Mouse (Mus musculus) limb, embryonic 13.5 days (tissue): Measurements from ENCODE around the gene Cops4. TPM values are rescaled to one million over a fixed set of nuclear protein-coding genes. Genes with fewer than 3 reads are reported as not detected.

ENCODE experiments used
- ATAC-seq: fragments of 200-750 bp; cut with Nextera tagmentation; 2 replicates; pipeline ENCODE4 v1.8.0; 2017; ENCODE audit warnings: low read depth, moderate number of reproducible peaks, moderate TSS enrichment; ENCODE audit not compliant: low FRiP score
- H3K27ac ChIP-seq: fragments of 300-500 bp; sonication (generic); 2 replicates; pipeline ENCODE4 v1.5.1; 2015; ENCODE audit warnings: inconsistent platforms, mild to moderate bottlenecking, moderate library complexity
- H3K27me3 ChIP-seq: fragments of 300-500 bp; sonication (generic); 2 replicates; pipeline ENCODE4 v1.6.1; 2015; ENCODE audit warnings: mild to moderate bottlenecking, inconsistent platforms
- H3K36me3 ChIP-seq: fragments of 300-500 bp; sonication (generic); 2 replicates; pipeline ENCODE4 v1.6.1; 2015; ENCODE audit warnings: inconsistent platforms, mild to moderate bottlenecking, moderate library complexity
- H3K4me1 ChIP-seq: fragments of 300-500 bp; sonication (generic); 2 replicates; pipeline ENCODE4 v1.6.1; 2015; ENCODE audit warnings: inconsistent platforms
- H3K4me2 ChIP-seq: fragments of 300-500 bp; sonication (generic); replicated peaks from 2 replicates; pipeline ENCODE4 v1.6.1; 2015; ENCODE audit warnings: inconsistent platforms, mild to moderate bottlenecking, moderate library complexity
- H3K4me3 ChIP-seq: fragments of 300-500 bp; sonication (generic); 2 replicates; pipeline ENCODE4 v1.5.1; 2015; ENCODE audit warnings: moderate library complexity, mild to moderate bottlenecking, inconsistent platforms
- H3K9ac ChIP-seq: fragments of 300-500 bp; sonication (generic); 2 replicates; pipeline ENCODE4 v1.6.1; 2015; ENCODE audit warnings: mild to moderate bottlenecking, inconsistent platforms
- H3K9me3 ChIP-seq: fragments of 300-500 bp; sonication (generic); 2 replicates; pipeline ENCODE4 v1.6.1; 2016; ENCODE audit warnings: inconsistent platforms
- WGBS: fragments of 180-500 bp; shearing (Covaris S2); methylation state at CpG from one replicate; pipeline ENCODE4 v1.1.7; 2015; 5-methylcytosine and 5-hydroxymethylcytosine counted together
- polyA plus RNA-seq: library from polyadenylated mRNA; unstranded; fragments of >200 nt; fragmentation: Nextera tagmentation; extraction: Ambion mirVana; gene quantifications from 2 replicates; pipeline ENCODE4 v1.2.1, GENCODE M21; 2015

Cops4 gene
- polyA plus RNA-seq, 1 experiment from 2014 or later = 225 TPM

DNA sequence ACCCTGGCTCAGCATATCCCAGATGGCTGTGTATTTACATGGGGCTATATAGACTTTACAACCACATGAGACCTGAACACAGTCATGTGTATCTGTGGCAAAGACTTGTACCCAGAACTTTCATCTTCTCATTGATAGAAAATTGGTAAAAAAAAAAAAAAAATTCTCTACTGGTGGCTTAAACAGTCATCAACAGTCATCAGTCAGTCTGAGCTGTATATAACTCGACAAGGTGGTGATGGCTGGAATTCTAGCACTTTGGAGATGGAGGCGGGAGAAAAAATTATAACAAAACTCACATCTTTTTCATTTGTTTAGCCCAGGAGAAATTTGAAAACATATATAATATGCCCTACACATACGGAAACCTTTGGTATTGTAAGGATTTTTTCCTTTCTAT is 50.7 kb downstream of the Cops4 start:
- Histone ChIP-seq H3K9ac (no peak overlapping the region), H3K36me3 (no peaks in the 10 kb centered on the region), H3K27me3 (peaks cover 4% of the 10 kb centered on the region; the same call in 1 of the 2 replicates), H3K4me1 (no peaks in the 10 kb centered on the region), H3K27ac (no peak overlapping the region), H3K4me2 (no peak overlapping the region), H3K4me3 (no peak overlapping the region), H3K9me3 (no peaks in the 10 kb centered on the region)
- WGBS = 90% methylated on average over 3 of the region's 3 CpGs
- no peak for ATAC-seq

DNA sequence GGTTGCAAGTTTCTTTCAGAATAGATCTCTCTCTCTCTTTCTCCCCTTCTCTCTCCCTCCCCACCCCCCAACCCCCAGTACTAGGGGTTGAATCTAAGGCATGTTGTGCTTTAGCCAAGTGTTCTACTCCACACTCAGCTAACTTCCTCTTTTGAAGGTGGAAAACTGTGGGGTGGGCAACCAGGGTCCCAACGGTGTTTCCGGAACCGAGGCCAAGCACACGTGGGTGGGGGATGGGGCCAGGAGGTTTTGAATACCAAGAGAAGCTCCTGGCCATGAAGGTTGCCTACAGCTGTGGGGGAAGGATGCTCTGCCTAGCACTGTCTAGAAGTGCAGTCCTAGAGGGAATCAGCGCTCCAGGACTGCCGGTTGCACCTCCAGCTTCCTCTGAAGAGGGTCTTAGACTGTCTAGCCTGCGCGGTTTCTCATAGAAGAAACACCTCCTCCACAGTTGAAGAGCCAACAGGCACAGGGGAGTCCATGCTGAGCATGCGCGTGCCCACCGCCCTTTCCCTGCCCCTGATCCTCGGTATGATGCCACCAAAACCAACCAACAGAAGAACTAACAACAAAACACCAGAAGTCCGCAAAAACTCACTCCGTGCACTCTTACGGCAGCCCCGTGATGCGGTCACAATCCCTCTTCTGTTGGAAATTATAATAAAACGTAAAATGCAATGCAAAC is 51.3 kb downstream of the Cops4 start:
- H3K27me3 ChIP-seq = peaks cover 4% of the 10 kb centered on the region; the same call in 1 of the 2 replicates
- 74% methylated on average over 18 of the region's 18 CpGs for WGBS
- no peak overlapping the region for H3K4me3 ChIP-seq
- H3K9ac ChIP-seq = no peak overlapping the region
- no peak overlapping the region for H3K4me2 ChIP-seq
- ATAC-seq = no peak
- H3K9me3 ChIP-seq = no peaks in the 10 kb centered on the region
- no peaks in the 10 kb centered on the region for H3K4me1 ChIP-seq
- H3K36me3 ChIP-seq = no peaks in the 10 kb centered on the region
- no peak overlapping the region for H3K27ac ChIP-seq

DNA sequence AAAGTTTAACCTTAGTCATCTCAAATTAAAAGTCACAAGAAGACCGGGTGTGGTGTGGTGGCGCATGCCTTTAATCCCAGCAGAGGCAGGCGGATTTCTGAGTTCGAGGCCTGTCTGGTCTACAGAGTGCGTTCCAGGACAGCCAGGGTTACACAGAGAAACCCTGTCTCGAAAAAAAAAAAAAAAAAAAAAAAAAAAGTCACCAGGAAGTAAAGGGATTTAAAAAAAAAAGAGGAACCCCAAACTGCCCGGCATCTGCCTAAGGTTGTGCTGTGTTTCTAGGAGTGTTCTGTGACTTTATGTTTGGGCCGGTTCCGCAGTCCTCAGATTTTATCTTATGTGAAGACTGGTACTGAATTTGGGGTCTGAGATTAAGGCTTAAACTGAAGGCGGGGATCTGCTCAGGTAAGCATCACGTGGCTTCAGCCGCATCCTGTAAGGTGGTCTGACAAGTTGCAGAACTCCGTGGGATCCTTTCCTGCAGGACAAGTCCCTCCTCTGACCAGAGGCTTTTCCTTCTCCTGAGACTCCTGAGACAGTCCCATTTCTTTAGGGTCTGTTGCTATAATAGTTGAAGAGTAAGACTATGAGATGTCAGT is 52.0 kb downstream of the Cops4 start:
- H3K4me3 ChIP-seq = no peak overlapping the region
- no peaks in the 10 kb centered on the region for H3K36me3 ChIP-seq
- no peak overlapping the region for H3K27ac ChIP-seq
- no peak for ATAC-seq
- no peaks in the 10 kb centered on the region for H3K4me1 ChIP-seq
- H3K27me3 ChIP-seq = peaks cover 4% of the 10 kb centered on the region; the same call in 1 of the 2 replicates
- no peaks in the 10 kb centered on the region for H3K9me3 ChIP-seq
- H3K4me2 ChIP-seq = 0 out of 2 replicates have a peak overlapping the region, but pooled peaks have one; percentile 16
- H3K9ac ChIP-seq = no peak overlapping the region
- WGBS = 72% methylated on average over 13 of the region's 13 CpGs

DNA sequence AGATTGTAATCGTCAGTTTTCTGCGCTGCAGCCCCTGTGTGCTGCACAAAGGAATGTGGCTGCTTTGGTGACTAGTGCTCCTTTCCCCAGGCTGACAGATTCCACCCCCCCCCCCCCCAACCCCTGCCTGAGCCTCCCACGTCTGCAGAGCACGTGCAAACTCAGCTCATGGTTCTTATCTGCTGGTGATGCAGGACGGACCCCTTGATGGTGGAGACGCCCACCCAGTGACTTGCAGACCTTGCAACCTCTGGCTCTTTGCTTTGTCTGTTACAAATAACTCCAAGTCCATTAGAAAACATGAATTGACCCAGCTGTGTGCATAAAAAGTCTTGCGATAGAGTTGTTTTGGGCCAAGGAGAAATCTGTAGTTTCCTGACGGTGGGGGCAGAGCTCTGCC is 52.6 kb downstream of the Cops4 start:
- H3K27ac ChIP-seq = no peak overlapping the region
- peaks cover 4% of the 10 kb centered on the region; the same call in 1 of the 2 replicates for H3K27me3 ChIP-seq
- H3K4me2 ChIP-seq = 0 out of 2 replicates have a peak overlapping the region, but pooled peaks have one; percentile 16
- no peak overlapping the region for H3K9ac ChIP-seq
- H3K4me1 ChIP-seq = no peaks in the 10 kb centered on the region
- no peak overlapping the region for H3K4me3 ChIP-seq
- H3K9me3 ChIP-seq = no peaks in the 10 kb centered on the region
- ATAC-seq = no peak
- H3K36me3 ChIP-seq = no peaks in the 10 kb centered on the region
- 27% methylated on average over 8 of the region's 8 CpGs for WGBS

DNA sequence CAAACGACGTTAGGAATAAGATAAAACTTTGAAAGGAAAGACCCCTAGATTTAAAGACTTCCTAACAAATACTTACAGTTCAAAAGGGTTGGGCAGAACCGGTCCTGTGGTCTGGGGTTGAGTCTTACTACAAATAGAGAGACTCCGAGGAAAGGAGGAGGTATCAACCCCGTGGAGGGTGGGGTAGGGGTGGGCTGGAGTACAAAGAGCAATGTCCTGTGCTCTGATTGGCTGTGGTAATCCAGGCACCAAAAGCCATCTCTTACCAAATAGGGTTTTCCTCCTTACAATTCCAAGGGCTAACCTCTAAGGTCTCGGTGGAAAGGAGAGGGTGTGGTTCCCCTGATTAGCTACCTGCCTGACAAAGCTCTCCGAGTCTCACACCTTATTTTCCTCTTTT is 54.0 kb downstream of the Cops4 start, which contains the start of gene Plac8:
Gene Plac8 (minus strand): TSS at position 177 of the 400 bp plus-strand sequence.
- no peaks in the 10 kb centered on the region for H3K36me3 ChIP-seq
- ATAC-seq = no peak

DNA sequence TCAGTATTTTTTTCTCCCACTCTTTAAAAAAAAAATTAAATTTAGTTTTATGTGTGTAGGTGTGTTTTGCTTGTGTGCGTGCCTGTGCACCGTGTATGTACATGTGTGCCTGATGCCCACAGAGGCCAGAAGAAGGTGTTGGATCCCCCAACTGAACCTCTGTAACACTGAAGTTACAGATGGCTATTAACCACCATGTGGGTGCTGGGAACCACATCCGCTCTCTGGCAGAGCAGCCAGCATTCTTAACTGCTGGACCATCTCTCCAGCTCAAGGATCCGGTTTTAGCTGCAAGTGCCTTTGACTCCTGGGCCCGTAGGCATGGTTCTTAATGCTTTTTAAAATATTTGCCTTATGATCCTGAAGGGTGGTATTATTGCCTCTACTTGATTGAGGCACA is 55.1 kb downstream of the Cops4 start:
- Histone ChIP-seq H3K9ac (no peak overlapping the region), H3K27me3 (peaks cover 4% of the 10 kb centered on the region; the same call in 1 of the 2 replicates), H3K4me2 (no peak overlapping the region), H3K9me3 (no peaks in the 10 kb centered on the region), H3K36me3 (no peaks in the 10 kb centered on the region), H3K27ac (no peak overlapping the region), H3K4me1 (no peaks in the 10 kb centered on the region), H3K4me3 (no peak overlapping the region)
- no peak for ATAC-seq
- 88% methylated on average over 5 of the region's 5 CpGs for WGBS

More for the DNA sequence above, 54.0 kb downstream of the Cops4 start, which contains the start of gene Plac8:
- Histone ChIP-seq H3K27me3 (peaks cover 4% of the 10 kb centered on the region; the same call in 1 of the 2 replicates), H3K4me2 (no peak within 1 kb of the TSS), H3K4me1 (no peaks in the 10 kb centered on the region), H3K9ac (no peak within 1 kb of the TSS), H3K4me3 (no peak within 1 kb of the TSS), H3K27ac (no peak within 1 kb of the TSS), H3K9me3 (no peaks in the 10 kb centered on the region)
- WGBS = 27% methylated on average over 7 of the region's 7 CpGs

DNA sequence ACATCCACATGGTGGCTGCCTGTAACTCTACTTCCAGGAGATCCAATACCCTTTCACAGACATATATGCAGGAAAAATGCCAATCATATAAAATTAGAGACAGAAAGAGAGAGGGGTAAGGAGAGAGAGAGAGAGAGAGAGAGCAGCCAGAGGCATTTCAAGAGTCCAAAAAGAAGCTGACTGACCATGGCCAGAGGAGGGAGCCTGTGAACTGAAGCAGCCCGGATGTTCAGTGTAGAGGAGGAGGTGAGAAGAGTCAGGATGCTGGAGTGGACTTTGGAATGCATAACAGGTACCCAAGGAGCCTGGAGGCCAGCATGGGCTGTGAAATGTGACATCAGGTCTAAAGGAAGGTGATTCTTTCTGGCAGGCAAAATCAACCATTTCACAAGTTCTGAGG is 56.7 kb downstream of the Cops4 start:
- Histone ChIP-seq H3K4me2 (no peak overlapping the region), H3K4me3 (no peak overlapping the region), H3K9ac (no peak overlapping the region), H3K27ac (no peak overlapping the region), H3K36me3 (no peaks in the 10 kb centered on the region), H3K4me1 (no peaks in the 10 kb centered on the region), H3K9me3 (no peaks in the 10 kb centered on the region), H3K27me3 (peaks cover 4% of the 10 kb centered on the region; the same call in 1 of the 2 replicates)
- 43% methylated on average over 1 of the region's 1 CpGs for WGBS
- no peak for ATAC-seq

DNA sequence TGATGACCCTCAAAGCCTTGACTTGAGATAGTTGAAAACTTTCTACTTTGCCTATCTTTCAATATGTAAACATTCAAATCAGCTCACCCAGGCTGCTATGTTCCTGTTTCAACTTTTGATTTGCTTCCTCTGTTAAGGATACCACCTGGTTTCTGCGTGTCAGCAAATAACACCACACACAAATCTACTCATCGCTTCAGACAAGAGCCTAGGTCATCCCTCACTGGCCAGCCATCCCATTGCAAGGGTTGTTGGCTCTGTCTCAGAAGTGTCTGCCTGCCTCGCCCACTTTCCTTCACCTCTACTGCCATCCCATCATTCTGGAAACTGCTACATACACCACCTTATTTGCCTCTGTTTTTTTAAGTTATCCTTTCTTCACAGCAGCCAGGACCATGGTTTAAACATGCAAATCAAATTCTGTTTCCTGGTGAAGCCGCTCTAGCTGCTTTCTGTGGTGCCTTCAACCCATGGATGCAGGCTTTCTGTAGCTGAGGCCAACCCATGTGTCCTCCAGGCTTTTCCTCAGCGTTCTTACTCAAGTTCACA is 60.8 kb downstream of the Cops4 start:
- Histone ChIP-seq H3K36me3 (no peaks in the 10 kb centered on the region), H3K9ac (no peak overlapping the region), H3K4me2 (no peak overlapping the region), H3K4me3 (no peak overlapping the region), H3K9me3 (no peaks in the 10 kb centered on the region), H3K4me1 (no peaks in the 10 kb centered on the region), H3K27me3 (no peaks in the 10 kb centered on the region), H3K27ac (no peak overlapping the region)
- no peak for ATAC-seq
- 83% methylated on average over 5 of the region's 5 CpGs for WGBS

DNA sequence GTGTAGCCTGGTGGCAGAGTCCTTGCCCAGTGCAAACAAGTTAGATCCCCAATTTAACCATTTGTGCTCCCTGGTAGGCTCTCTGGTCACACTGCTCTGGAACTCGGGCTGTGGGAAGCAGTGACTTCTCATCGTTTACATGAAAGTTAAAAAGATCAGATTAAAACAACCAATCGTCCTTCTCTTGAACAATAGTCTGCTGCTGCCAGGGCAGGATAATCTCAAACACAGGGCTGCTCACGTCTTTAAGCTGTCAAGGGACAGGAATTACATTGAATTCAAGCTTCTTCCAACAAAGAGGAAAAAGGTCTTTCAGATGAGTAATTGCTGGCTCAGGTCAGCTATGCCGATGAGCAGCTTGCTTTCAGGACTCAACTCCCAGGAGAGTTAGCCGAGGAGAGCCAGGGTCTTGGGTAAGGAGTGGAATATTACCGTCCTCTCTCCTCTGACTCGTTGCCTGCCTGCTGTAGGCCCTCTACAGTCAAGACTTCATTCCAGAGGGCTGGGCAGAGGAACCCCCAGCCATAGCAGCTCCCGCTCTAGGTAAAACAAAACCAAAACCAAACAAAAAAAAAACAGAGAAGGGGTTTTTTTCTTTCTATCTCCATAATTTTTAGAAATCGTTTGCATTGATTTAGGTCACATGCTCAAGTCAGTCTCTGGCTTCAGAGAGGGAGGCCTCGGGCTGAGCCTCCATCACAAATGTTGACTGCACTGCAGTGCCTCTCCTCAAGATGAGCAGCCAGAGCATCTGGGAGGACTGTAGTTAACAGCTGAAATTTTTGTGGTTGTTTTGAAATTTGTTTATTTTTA is 63.7 kb downstream of the Cops4 start:
- no peaks in the 10 kb centered on the region for H3K27me3 ChIP-seq
- no peak overlapping the region for H3K9ac ChIP-seq
- no peak overlapping the region for H3K4me3 ChIP-seq
- no peaks in the 10 kb centered on the region for H3K4me1 ChIP-seq
- H3K4me2 ChIP-seq = no peak overlapping the region
- no peaks in the 10 kb centered on the region for H3K36me3 ChIP-seq
- 76% methylated on average over 11 of the region's 11 CpGs for WGBS
- H3K9me3 ChIP-seq = no peaks in the 10 kb centered on the region
- H3K27ac ChIP-seq = no peak overlapping the region
- no peak for ATAC-seq

DNA sequence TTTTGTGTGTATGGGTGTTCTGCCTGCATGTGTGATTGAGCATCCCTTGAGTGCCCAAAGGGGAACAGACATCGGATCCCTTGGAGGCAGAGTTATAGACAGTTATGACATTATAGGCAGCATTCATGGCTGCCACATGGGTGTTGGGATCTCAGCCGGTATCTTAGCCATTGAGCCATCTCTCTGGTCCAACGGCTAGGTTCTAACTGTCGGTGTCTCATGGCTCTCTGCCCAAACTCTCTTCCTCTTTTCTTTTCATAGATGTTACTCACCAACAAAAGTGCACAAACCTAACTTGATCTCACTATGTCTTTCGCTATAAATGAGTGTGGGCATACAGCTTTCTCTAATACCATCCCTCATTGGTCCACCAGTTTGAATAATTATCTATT is 64.3 kb downstream of the Cops4 start:
- H3K27ac ChIP-seq = no peak overlapping the region
- no peaks in the 10 kb centered on the region for H3K36me3 ChIP-seq
- H3K9me3 ChIP-seq = no peaks in the 10 kb centered on the region
- ATAC-seq = no peak
- H3K4me1 ChIP-seq = no peaks in the 10 kb centered on the region
- H3K4me3 ChIP-seq = no peak overlapping the region
- no peaks in the 10 kb centered on the region for H3K27me3 ChIP-seq
- WGBS = 89% methylated on average over 5 of the region's 5 CpGs
- no peak overlapping the region for H3K4me2 ChIP-seq
- H3K9ac ChIP-seq = no peak overlapping the region

DNA sequence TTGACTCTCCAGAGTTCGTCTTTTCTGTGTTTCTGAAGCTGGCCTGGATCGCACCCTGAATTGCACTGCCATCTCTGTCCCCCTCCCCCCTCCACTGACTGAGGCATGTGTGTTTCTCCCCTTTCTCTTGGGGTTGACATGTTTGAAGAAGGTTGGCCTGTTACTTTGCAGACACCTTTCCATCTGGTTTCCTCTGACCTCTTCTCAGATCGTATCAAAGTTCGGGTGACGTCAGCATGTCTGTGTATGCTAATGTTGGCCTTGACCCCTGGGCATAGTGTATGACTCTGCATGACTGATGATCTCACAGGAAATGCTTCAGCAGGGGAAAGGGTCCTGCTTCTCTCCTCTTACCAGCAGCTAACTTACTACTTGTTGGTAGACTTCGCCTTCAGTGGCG is 65.0 kb downstream of the Cops4 start:
- no peak for ATAC-seq
- H3K27ac ChIP-seq = no peak overlapping the region

DNA sequence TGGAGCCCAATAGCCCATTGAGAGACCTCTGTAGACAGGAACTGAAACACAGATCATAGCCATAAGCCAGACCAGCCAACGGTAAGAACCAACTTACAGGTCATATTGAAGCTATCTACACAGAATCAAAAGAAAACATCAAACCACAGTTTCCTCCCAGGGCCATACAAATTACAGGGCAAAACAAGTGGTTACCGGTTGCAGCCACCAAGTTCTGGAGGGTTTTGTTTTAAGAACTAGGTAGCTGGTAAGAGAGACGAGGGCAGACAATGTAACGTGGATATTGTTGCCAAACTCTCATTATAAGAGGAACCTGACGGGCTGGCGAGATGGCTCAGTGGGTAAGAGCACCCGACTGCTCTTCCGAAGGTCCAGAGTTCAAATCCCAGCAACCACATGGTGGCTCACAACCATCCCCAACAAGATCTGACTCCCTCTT is 67.1 kb downstream of the Cops4 start:
- no peaks in the 10 kb centered on the region for H3K36me3 ChIP-seq
- no peak overlapping the region for H3K4me3 ChIP-seq
- H3K4me1 ChIP-seq = no peaks in the 10 kb centered on the region
- no peaks in the 10 kb centered on the region for H3K27me3 ChIP-seq
- no peak overlapping the region for H3K27ac ChIP-seq
- no peak overlapping the region for H3K4me2 ChIP-seq
- ATAC-seq = no peak
- no peaks in the 10 kb centered on the region for H3K9me3 ChIP-seq
- no peak overlapping the region for H3K9ac ChIP-seq
- 89% methylated on average over 8 of the region's 8 CpGs for WGBS

More for the DNA sequence above, 65.0 kb downstream of the Cops4 start:
- Histone ChIP-seq H3K4me2 (no peak overlapping the region), H3K36me3 (no peaks in the 10 kb centered on the region), H3K9ac (no peak overlapping the region), H3K4me3 (no peak overlapping the region), H3K4me1 (no peaks in the 10 kb centered on the region), H3K9me3 (no peaks in the 10 kb centered on the region), H3K27me3 (no peaks in the 10 kb centered on the region)
- WGBS = 89% methylated on average over 7 of the region's 7 CpGs
